In the genomic region with DNA sequence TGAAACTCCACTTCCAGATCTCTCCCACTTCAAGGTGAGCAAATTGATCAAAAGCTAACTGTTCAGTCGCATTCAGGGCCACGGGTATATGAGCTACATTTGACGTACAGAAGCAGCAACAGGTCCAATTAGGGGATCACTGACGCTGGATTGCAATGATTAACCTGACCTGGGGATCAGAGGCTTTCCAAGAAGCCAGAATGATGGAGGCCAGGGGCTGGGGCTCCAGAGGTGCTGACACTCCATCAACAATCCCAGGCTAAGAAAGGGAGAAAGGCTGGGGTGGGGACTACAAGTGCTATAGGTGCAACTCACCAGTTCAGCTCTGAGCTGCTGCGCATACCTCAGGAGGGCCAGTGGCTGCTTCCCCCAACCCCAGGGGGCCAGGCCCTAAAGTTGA, we compare ENCODE assay signal across 8 mouse cellular contexts. TPM values are rescaled to one million over a fixed set of nuclear protein-coding genes. Genes with fewer than 3 reads are reported as not detected.
DNase-seq lines count a peak whose midpoint lies in the region; ATAC-seq and TF ChIP-seq lines count a peak whose summit lies in the region.

No protein-coding gene starts in this region.

- no peak for TF ChIP-seq CTCF in kidney, postnatal 0 days (IDR thresholded peaks at IDR 0.05; ENCODE audit: low read depth)

- no peaks in the 10 kb centered on the region for H3K36me3 ChIP-seq in kidney, postnatal 0 days (ENCODE audit: insufficient read depth, low read length)
- H3K36me3 ChIP-seq in forebrain, embryonic 11.5 days (ENCODE audit: control insufficient read depth, insufficient read depth, low read length), result no peaks in the 10 kb centered on the region
- H3K36me3 ChIP-seq in limb, embryonic 10.5 days, result no peaks in the 10 kb centered on the region
- no peaks in the 10 kb centered on the region for H3K36me3 ChIP-seq in neural tube, embryonic 14.5 days (ENCODE audit: control insufficient read depth, insufficient read depth, low read length)

- H3K27me3 ChIP-seq in kidney, postnatal 0 days (ENCODE audit: insufficient read depth, low read length), result no peaks in the 10 kb centered on the region
- peaks cover 11% of the 10 kb centered on the region for H3K27me3 ChIP-seq in forebrain, embryonic 11.5 days (ENCODE audit: control insufficient read depth, insufficient read depth, low read length)
- H3K27me3 ChIP-seq in limb, embryonic 10.5 days (ENCODE audit: low read depth, poor library complexity, severe bottlenecking), result peaks cover 52% of the 10 kb centered on the region
- no peaks in the 10 kb centered on the region; the same call in 1 of the 2 replicates for H3K27me3 ChIP-seq in neural tube, embryonic 14.5 days (ENCODE audit: control insufficient read depth, insufficient read depth, low read length)

- peak overlapping the region; percentile 52 for H3K4me3 ChIP-seq in kidney, postnatal 0 days (replicated peaks; ENCODE audit: low read depth, low read length)
- H3K4me3 ChIP-seq in forebrain, embryonic 11.5 days (ENCODE audit: low read depth, low read length), result peak overlapping the region; percentile 57
- peak overlapping the region; percentile 71 for H3K4me3 ChIP-seq in limb, embryonic 10.5 days
- peak overlapping the region; percentile 44 for H3K4me3 ChIP-seq in neural tube, embryonic 14.5 days (ENCODE audit: low read depth, low read length)

- H3K27ac ChIP-seq in kidney, postnatal 0 days, result no peak overlapping the region
- H3K27ac ChIP-seq in forebrain, embryonic 11.5 days (ENCODE audit: low read depth, low read length), result no peak overlapping the region
- H3K27ac ChIP-seq in limb, embryonic 10.5 days, result peak overlapping the region; percentile 87
- H3K27ac ChIP-seq in neural tube, embryonic 14.5 days (ENCODE audit: low read depth, low read length), result no peak overlapping the region

- no peak for ATAC-seq in kidney, postnatal 0 days (replicated peaks; ENCODE audit: low FRiP score, low read depth)
- no peak for ATAC-seq in forebrain, embryonic 11.5 days (replicated peaks; ENCODE audit: low FRiP score)
- no peak for ATAC-seq in neural tube, embryonic 14.5 days (ENCODE audit: low read depth)

- peak overlapping the region; percentile 64 for H3K4me2 ChIP-seq in kidney, postnatal 0 days (ENCODE audit: low read length)
- H3K4me2 ChIP-seq in forebrain, embryonic 11.5 days (ENCODE audit: low read depth, low read length, severe bottlenecking), result peak overlapping the region; percentile 82; the same call in 1 of the 2 replicates
- H3K4me2 ChIP-seq in neural tube, embryonic 14.5 days (ENCODE audit: low read depth, low read length), result peak overlapping the region; percentile 73

- DNase-seq in kidney, postnatal 0 days (ENCODE audit: low spot score), result no peak
- no peak for DNase-seq in kidney, adult 9 months
- no peak for DNase-seq in forebrain, embryonic 11.5 days (ENCODE audit: low spot score)
- DNase-seq in limb, embryonic 10.5 days (ENCODE audit: low spot score), result no peak
- DNase-seq in urinary bladder, postnatal 4 days (ENCODE audit: low spot score in 2 of 2), result no peak
- DNase-seq in right cerebral cortex, postnatal 36 days (ENCODE audit: low spot score in 2 of 2), result no peak
- no peak for DNase-seq in left cerebral cortex, adult 18-20 months (ENCODE audit: low spot score in 2 of 2)

- WGBS in kidney, postnatal 0 days, result 33% methylated on average over 5 of the region's 5 CpGs
- WGBS in forebrain, embryonic 11.5 days, result 39% methylated on average over 5 of the region's 5 CpGs
- 13% methylated on average over 5 of the region's 5 CpGs for WGBS in limb, embryonic 10.5 days
- 36% methylated on average over 5 of the region's 5 CpGs for WGBS in neural tube, embryonic 14.5 days

- no peaks in the 10 kb centered on the region for H3K9me3 ChIP-seq in kidney, postnatal 0 days (replicated peaks; ENCODE audit: low read length)
- no peaks in the 10 kb centered on the region for H3K9me3 ChIP-seq in forebrain, embryonic 11.5 days (ENCODE audit: control insufficient read depth, low read length)
- H3K9me3 ChIP-seq in limb, embryonic 10.5 days (replicated peaks), result no peaks in the 10 kb centered on the region
- no peaks in the 10 kb centered on the region for H3K9me3 ChIP-seq in neural tube, embryonic 14.5 days (ENCODE audit: control insufficient read depth, low read length)

- peaks cover 39% of the 10 kb centered on the region for H3K4me1 ChIP-seq in kidney, postnatal 0 days (replicated peaks; ENCODE audit: insufficient read depth, low read length)
- peaks cover 8% of the 10 kb centered on the region; the same call in 1 of the 2 replicates for H3K4me1 ChIP-seq in forebrain, embryonic 11.5 days (replicated peaks; ENCODE audit: control insufficient read depth, insufficient read depth, low read length)
- H3K4me1 ChIP-seq in limb, embryonic 10.5 days, result peaks cover 78% of the 10 kb centered on the region
- peaks cover 22% of the 10 kb centered on the region for H3K4me1 ChIP-seq in neural tube, embryonic 14.5 days (ENCODE audit: control insufficient read depth, insufficient read depth, low read length)

- peak overlapping the region; percentile 72; the same call in 1 of the 2 replicates for H3K9ac ChIP-seq in kidney, postnatal 0 days (ENCODE audit: low read depth, low read length)
- peak overlapping the region; percentile 63 for H3K9ac ChIP-seq in forebrain, embryonic 11.5 days (ENCODE audit: low read length)
- H3K9ac ChIP-seq in neural tube, embryonic 14.5 days (replicated peaks; ENCODE audit: low read depth, low read length), result no peak overlapping the region

RNA-seq across cellular contexts. Expression of gene Thsd4, which starts 0.7 kb away (rescaled TPM):
- polyA plus RNA-seq in kidney, postnatal 0 days (2015; fragmentation: Nextera tagmentation; extraction: Ambion mirVana), result 19.9 and 21.3 TPM in 2 replicates
- 4.2 and 4.6 TPM in 2 replicates for polyA plus RNA-seq in forebrain, embryonic 11.5 days (2014; fragmentation: Nextera tagmentation; extraction: Ambion mirVana)
- polyA plus RNA-seq in limb, embryonic 10.5 days (2016; fragmentation: Nextera tagmentation; extraction: Ambion mirVana), result 7.5 and 11.8 TPM in 2 replicates
- 9.0 and 12.8 TPM in 2 replicates for polyA plus RNA-seq in neural tube, embryonic 14.5 days (2014; fragmentation: Nextera tagmentation; extraction: Ambion mirVana)
- 1 to 10 TPM; 4.3 to 5.6 TPM for total RNA-seq in left cerebral cortex, adult 18-20 months (2021)
